Mouse (Mus musculus): Measurements from ENCODE around the gene Atp2c2.

The Atp2c2 gene

DNA sequence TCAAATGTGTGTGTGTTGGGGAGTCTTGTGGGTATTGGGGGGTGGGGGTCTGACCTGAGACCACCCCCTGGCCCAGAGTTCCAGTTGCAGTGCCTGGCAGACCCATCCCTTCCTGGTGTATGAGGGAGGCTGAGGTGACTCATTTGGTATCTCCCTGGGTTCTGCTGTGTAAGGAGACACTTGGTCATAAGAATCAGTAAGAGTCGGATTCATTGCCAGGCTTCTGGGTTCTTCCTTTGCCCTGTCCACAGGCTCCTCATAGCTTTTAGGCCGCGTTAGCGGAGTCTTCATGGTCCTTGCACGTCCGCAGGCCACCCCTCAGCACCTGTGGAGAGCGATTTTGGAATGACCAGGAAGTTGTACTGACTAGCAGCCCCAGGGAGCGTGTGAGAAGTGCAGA, 8.7 kb downstream of the Atp2c2 start:
- DNase-seq: no peak

DNA sequence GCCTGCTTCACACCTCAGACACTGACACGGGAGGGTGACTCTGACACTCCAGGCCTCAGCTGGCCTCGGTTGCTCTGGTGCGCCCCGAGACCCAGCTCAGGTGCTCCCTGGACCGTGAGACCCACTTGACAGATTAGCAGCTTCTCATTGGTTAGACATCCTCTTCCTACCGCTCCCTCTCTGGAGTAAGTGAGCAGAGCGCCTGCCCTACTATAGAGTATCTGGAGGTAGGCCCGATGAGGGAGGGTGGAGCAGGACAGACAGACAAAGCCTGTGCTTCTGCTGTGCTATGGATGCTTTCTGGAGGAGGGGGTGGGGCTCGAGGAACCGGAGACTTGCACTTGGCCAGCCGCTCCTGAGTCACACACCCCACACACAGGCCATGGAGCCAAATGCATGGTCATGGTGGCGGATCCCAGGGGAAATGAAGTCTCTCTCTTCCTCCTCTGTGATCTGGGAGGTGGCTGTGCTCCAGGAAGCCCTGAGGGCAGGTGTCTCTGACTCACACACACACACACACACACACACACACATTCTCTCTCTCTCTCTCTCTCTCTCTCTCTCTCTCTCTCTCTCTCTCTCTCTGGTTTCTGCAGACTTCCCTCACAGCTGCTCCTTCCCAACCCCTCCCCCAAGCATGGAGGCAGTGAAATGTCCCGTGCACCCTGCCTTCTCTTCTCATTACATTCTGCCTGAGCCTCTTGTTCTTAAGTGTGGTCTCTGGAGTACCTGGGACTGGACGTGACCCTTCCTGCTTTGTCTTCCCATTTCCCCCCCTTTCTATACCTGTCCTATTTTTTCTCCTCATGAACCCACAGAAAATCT, 9.3 kb downstream of the Atp2c2 start:
- DNase-seq: no peak

DNA sequence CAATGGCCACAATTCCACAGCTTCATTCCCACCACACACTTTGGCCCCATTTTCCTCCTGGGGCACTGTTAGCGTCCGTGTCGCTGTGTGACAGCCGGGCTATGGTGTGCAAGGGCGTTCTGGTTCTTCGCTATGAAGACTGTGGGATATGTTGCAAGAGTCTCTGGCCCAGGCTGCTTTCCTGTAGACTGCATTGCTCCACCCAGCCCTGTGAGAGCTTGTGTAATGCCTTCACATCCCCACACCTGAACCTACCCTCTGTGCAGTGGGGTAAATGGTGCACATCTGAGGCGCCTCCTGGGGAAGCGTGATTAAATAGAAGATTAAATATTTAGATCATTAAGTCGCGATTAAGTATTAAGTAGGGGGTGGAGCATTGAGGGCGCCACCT, 9.9 kb downstream of the Atp2c2 start:
- no peak for DNase-seq

DNA sequence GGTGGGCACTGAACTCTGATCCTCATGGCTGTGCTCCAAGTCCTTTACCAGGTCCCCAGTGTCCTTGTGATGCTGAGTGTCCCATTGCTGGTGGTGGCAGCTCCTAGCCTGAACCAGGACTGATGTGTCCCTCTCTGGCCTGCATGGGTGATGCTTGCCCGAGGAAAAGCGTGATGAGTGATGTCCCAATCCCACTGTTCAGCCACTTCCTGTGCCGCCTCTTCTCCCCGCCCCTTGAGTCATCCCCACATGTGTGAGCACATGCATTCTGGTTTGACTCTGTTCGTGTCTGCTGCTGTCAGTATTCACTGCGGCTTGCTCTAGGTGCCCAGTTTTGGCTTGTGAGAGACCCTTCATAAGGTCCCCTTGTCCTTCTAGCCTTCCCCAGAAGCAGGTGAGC, 12.4 kb downstream of the Atp2c2 start:
- DNase-seq: no peak

DNA sequence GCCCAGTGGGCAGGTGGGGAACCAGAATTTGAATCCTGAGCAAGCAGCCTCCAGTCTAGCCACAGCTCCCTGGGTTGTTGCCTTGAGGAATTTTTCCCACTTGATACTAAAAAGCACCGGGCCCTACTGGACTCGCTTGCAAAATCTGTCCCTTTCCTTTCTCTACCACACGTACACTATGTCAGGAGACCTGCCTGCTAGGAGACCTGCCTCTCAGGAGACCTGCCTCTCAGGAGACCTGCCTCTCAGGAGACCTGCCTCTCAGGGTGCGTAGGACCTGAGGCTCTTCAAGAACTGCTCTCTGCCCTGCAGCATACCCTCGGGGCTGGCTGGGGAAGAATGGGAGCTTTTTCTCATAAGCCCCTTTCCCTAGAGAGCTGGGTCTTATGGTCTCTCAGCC, 13.6 kb downstream of the Atp2c2 start:
- DNase-seq: no peak

DNA sequence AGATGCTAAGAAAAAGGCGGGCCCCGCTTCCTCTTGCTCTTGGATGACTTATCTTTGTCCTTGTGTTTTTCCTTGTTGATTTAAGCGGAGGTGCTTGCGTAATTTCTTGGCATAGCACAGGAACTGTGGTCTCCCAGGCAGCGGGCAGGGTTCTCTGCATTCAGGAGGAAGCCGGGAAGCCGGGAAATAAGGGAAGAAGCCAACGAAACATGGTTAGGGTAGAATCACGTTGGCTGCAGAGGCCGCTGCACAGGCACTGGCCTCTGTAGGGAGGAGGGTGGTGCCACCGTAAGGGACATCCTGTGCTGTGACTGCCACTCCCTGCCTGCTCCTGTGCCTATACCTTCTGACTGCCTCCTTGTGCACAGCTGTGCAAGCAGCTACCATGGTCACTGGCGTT, 15.4 kb downstream of the Atp2c2 start:
- DNase-seq: no peak

DNA sequence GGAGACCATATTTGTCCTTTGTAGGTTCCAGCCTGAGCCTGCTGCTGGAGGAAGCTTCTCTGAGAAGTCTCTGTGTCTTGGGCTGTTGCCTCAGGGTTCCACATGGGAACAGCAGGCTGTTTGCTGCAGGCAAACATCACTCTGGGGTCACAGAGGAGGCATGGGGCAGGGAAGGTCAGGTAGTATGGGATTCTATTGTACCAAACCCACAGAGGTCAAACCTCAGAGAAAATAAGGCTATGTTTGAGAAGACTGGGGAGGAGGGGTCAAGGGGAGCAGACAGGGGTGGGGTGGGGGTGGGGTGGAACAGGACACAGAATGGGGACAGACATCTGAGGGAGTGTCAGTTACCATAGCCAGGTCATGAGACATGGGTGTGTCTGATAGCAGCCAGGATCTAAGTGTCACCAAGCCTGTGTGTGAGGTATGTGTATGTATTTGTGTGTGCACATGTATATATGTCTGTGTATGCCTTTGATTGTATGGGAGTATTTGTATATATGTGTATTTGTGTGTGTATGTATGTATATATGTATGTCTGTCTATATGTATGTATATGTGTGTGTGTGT, 17.0 kb downstream of the Atp2c2 start:
- no peak for DNase-seq

DNA sequence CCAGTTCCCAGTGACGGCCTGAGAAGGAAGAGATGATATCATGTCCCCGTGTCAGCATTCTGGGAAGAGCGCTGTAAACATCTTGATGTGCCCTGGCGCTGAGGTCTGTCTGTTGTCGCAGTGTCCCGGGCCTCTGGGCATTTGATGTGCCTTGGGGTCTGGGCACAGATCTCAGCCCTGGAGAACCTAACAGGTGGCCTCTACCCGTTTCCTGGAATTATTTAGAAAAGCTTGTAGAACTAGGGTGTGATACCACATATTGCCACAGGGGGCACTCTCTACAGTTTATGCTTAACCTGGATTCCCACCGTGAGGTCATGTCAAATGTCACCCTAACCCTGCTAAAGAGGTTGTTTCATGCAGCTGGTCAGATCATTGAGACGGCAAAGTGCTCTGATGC, 18.0 kb downstream of the Atp2c2 start:
- no peak for DNase-seq

DNA sequence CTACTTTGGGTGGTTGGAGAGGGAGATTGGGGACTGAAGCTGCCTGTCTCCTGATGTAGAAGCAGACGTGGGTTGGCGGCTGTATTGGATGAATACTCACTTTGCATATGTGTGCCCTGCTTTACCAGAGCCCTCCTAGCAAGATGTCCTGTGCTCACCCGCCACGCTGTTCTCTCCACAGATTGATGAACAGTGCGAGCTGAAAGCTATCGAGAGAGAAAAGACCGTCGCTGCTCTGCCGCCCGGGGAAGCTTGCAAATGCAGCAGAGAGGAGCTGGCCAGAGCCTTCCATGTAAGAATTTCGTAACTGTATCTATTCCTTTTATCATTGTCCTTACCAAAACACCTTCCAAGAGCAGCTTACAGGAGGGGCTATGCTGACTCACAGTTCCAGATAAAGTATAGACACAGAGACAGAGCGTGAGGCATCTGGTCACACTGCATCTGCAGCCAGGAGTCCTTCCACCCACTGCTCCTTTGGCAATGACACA, 19.2 kb downstream of the Atp2c2 start:
- no peak for DNase-seq

DNA sequence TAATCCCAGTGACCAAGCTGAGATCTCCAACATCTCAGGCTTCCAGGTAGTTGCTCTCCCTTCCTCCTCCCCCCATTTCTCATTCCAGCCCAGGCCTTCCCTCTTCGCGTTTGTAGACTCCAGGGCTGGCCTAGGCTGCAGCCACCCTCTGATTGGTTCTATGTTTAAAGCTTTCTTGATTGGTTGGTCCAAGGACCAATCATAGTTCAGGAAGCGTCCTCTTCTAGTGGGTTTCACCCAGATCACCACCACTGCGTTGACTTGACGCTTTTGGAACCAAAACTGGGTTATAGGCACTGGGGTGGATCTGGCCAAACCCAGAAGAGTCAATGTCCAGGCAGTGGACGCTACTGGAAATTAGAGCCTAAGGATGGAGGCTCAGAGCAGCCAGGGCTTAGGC, 22.5 kb downstream of the Atp2c2 start:
- no peak for DNase-seq

DNA sequence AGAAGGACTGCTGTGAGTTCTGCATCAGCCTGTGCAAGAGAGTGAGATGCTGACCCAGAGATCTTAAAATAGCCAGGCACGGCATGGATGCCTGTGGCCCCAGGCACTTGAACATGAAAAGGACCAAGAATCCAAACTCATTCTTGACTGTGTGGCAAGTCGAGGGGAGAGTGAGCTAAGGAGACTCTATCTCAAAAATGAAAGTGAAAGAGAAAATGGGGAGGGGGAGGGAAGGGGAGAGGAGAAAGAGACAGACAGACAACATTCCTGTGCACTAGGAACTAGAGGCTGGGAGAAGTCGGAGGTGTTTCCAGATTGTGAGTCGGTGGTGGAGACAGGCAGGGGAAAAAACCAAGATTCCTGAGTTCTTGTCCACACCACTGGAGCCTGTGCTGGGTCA, 23.9 kb downstream of the Atp2c2 start:
- no peak for DNase-seq

DNA sequence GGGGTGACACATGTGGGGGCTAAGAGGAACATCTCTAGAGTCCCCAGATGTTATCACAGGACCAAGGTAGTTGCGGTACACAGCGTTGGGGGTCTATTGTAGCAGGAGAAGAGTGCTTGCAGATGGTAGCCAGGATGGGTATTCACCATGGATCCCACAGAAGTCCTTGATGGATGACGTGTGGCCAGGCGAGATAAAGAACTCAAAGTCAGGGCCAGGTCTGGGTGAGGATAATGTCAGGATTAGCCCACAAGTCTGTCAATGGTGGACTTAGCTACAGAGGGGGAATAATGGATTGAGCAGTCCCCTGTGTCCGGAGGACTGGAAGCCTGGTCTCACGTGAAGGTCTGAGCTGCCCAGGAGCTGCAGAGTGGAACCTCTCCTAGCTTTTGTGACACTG, 24.8 kb downstream of the Atp2c2 start:
- no peak for DNase-seq

DNA sequence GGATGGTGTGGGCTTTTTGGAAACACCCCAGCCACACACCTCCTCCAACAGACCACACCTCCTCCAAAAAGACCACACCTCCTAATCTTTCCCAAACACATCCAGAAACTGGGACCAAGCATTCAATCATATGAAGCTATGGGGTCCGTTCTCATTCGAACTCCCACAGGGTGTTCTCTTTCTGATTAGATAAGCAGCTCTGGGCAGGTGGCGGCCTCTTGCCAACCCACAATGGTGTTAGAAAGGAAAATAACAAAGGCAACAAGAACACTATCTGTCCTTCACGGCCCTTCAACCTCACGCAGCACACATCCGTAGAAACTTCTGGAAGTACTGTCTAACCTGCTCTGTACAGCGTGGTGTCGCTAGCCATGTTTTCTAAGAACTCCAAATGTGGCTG, 27.3 kb downstream of the Atp2c2 start:
- no peak for DNase-seq

DNA sequence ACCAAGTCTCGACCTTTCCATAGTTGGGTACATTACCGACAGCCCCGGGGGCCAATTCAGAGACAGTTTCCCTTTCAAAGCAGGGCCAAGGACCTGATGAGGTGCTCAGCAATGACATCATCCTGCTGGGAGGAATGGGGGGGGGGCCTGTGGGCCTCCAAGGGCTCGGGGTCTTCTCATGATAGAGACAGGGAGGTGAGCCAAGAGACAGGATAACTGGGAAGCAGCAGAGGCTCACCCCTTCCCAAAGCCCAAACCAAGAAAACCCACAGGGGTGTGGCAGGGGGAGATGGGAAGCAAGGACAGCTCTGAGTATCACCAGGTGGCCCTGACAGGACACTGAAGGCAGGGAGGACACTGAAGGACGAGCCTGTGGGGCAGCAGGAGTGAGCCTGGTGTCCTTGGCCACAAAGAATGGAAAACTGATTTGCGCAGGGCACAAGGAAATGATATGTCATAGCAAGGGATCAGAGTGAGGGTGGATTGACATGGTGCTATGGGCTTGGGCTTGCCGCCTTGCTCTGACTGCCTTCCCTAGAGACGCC, 28.6 kb downstream of the Atp2c2 start:
- no peak for DNase-seq

DNA sequence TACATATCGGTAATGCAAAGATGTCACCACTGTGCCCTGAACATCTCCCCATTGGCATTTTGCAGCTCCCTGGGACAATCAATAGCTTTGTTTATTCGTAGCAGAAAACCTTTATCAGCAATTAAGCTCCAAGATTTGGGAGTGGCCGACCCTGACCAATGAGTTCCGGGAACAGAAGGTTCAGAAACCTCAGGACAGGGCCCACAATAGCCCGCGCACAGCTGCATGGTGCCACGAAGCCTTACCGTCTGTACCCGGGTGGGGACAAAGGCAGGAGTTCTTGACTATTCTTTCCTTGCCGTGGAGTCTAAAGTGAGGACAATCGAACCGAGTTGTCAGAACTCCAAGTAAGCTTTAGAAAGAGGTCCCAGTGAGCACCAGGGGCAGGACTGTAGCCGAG, 32.3 kb downstream of the Atp2c2 start:
- no peak for DNase-seq

DNA sequence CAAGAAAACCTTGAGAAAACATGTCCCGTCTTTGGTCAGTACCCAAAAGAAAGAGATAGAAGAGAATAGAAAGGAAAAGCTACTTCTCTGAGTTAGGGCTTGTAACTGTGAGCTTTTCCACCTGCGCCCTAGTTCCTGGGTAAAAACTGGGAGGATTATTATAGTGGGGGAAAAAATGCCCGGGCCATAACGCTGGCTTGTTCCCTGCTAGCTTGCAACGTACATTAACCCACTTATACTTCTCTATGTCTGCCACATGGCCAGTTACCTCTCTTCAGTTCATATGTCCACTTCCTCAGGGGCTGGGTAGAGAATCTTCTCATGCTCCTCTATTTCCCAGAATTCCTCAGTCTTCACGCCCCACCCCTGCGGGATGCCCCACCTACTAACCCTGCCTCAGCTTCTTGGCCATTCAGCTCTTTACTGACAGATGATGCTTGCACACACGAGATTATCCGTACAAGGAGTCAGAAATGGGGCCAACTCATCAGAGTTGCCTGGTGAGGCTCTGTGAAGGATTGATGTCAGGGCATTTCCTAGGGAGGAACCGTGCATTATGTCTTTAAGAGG, 36.6 kb downstream of the Atp2c2 start:
- no peak for DNase-seq

DNA sequence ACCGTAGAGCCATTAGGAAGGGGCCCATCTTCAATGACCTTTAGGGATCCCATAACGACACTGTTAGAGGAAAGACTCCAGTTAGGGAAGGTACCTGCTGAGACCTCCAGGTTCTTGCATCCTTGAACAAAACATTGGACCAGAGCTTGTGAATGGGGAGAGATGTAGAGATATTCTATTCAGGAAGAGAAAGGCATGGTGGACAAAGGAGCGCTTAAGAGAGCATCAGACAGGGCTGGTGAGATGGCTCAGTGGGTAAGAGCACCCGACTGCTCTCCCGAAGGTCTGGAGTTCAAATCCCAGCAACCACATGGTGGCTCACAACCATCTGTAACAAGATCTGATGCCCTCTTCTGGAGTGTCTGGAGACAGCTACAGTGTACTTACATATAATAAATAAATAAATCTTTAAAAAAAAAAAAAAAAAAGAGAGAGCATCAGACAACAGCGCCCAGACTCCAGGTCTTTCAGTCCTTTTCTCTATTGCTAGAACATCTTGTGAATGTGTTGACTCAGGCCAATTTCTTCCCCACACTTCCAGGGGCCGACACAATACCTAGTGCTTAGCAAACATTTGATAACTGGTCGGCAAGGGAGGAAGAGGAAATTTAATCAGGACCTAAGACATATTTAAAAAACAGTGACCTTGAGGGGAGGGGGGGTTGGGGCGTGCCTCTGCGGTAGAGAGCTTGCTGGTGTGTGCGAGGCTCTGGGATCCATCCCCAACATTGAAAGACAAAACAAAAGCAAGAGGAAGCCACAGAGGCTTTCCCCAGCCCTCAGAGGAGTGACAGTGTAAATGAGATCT, 37.5 kb downstream of the Atp2c2 start:
- no peak for DNase-seq

DNA sequence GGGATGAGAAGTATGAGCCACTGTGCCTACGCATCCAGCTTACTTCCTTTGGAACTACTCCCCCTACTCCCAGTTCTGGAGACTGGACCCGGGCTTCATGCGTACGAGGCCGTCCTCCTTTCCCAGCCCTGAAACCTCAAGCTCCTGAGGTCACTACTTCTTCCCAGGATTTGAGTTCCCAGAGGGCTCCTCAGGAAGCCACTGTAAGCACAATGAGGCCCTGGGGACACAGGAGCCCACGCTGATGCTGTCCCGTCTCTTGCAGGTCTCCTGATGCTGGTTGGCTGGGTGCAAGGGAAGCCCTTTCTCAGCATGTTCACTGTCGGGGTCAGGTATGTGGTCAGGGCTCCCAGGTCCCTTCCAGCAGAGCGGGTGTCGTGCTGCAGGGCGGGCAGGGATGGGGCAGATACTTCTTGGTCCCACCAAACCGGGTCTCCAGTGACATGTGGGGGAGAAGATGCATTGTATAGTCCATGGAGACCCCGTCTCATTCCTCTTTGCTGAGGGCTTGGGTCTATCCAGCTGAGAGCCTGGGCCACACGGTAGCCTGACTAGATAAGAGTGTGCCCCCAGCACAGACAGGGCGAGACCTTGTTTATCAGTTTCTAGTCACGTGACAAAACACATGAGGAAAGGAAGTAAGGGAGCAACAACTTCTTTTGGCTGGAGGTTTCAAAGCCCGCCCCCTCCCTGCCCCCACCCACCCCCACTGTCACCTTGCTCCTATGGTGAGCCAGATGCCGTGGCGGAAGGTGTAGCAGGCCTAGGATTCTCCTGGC, 38.5 kb downstream of the Atp2c2 start:
- DNase-seq: no peak

DNA sequence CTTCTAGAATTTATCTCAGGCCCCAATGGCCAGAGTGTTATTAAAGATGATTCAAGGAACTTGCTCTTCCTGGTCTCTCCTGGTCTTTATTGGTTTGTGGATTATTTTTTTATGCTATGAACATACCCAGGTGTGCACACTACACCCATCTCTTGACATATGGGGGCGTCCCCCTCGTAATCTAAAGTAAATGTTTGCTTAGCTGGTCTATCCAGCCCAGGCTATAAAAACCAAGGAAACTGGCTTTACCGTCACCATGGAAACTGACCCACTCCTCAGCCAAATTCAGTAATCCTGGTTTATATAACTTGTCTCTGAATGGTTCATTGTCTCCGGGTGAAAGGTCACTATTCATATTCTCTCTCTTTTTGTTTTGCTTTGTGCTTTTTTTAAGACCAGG, 40.8 kb downstream of the Atp2c2 start:
- no peak for DNase-seq

DNA sequence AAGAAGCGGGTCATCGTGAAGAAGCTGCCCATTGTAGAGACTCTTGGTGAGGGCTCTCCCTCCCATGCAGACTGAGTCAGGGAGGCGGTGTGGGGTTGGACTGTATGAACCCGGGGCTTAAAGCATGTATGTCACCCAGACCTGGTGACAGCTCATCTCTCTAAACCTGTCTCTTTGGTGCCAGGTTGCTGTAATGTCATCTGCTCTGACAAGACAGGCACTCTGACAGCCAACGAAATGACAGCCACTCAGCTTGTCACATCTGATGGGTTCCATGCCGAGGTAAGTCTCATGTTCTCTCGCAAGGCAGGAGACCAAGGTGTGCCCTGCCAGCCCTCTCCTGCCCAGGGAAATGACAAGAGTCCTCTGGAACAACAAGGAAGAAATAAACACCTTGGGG, 42.6 kb downstream of the Atp2c2 start:
- DNase-seq: no peak

DNA sequence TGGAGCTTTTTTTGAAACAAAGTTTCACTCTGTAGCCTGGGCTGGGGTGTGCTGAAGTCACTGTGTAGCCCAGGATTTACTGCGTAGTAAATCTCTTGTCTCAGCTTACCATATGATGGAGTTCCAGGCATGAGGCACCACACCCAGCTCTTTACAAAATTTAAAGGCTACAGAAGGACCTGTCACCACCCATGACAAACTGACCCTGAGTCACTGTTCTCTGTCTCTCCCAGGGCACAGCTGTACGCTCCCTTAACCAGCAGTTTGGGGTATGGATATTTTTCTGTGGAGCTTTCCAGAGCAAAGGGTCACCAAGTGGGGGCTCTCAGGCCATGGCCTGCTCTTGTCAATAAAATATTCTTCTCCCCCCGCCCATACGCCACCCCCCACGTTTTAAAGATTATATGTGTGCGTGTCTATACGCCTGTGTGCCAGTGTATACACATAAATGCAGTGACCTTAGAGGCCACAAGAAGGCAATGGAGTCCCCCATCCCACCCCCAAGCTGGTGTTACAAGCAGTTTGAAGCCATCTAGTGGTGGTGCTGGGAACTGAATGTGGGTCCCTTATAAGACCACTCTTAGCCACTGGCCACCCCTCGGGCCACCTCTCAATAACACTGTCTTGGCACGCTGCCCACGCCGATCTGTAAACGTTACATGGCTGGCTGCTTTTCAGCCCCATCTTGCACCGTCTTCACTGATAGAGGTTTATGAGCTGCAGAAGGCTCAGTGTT, 43.6 kb downstream of the Atp2c2 start:
- DNase-seq: no peak

DNA sequence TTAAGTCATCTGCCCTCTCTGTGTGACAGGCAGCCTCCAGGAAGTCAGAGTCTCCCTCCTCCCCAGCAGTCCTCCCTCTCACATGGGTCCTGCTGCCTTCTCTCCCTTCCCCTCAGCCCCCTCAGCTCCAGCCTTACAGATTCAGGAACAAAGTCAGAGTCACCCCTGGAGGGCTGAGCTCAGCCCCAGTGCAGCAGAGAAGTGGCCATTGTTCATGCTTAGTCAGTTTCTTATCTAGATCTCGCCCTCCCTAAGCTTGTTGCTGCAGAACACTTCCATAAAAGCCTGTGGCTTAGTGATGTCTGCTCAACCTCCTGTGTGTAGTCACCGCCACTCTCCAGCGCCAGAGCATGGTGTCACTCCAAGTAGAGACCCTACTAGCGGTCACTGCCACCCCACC, 44.8 kb downstream of the Atp2c2 start:
- DNase-seq: no peak

All from cerebellum, adult 8-10 months (tissue).